ENCODE assay signal across 32 mouse cellular contexts in genomic region chr4:123086381-123086780, GRCm38 (mm10). TPM values are rescaled to one million over a fixed set of nuclear protein-coding genes. Genes with fewer than 3 reads are reported as not detected.
DNase-seq lines count a peak whose midpoint lies in the region; ATAC-seq and TF ChIP-seq lines count a peak whose summit lies in the region.
"Had no signal": no experiment of that assay in that cellular context is flagged by ENCODE, and none has a peak within 500 bp of the region (broad histone marks: within the 10 kb centered on the region; RNA-seq: fewer than 3 reads in every experiment).

No protein-coding gene starts in this region.

- no peaks in the 10 kb centered on the region for H3K9me3 ChIP-seq in forebrain, embryonic 11.5 days (ENCODE audit: control insufficient read depth, low read length)
- no peaks in the 10 kb centered on the region for H3K9me3 ChIP-seq in forebrain, embryonic 13.5 days (replicated peaks)
- no peaks in the 10 kb centered on the region for H3K9me3 ChIP-seq in E14TG2a.4 (ENCODE audit: low read length)
- H3K9me3 ChIP-seq: heart, embryonic 13.5 days; limb, embryonic 13.5 days; midbrain, embryonic 12.5 days; neural tube, embryonic 12.5 days had no signal

- ATAC-seq in forebrain, embryonic 11.5 days (replicated peaks; ENCODE audit: low FRiP score) = no peak
- no peak for ATAC-seq in forebrain, embryonic 13.5 days
- ATAC-seq: hindbrain, embryonic 16.5 days had no signal

- intact Hi-C loops in left cerebral cortex, postnatal 14 days (cut with DNase I) = no loop called here

- H3K4me1 ChIP-seq in forebrain, embryonic 11.5 days (replicated peaks; ENCODE audit: control insufficient read depth, insufficient read depth, low read length) = no peaks in the 10 kb centered on the region
- H3K4me1 ChIP-seq in forebrain, embryonic 13.5 days = no peaks in the 10 kb centered on the region; the same call in 1 of the 2 replicates
- peaks cover 6% of the 10 kb centered on the region for H3K4me1 ChIP-seq in E14TG2a.4 (replicated peaks; ENCODE audit: low read depth, low read length)
- H3K4me1 ChIP-seq: heart, embryonic 13.5 days; limb, embryonic 13.5 days; neural tube, embryonic 12.5 days had no signal

- no peak overlapping the region for H3K9ac ChIP-seq in forebrain, embryonic 11.5 days (ENCODE audit: low read length)
- no peak overlapping the region for H3K9ac ChIP-seq in forebrain, embryonic 13.5 days
- H3K9ac ChIP-seq: heart, embryonic 13.5 days; limb, embryonic 13.5 days; liver, embryonic 14.5 days; midbrain, embryonic 12.5 days; neural tube, embryonic 12.5 days had no signal

- no peaks in the 10 kb centered on the region for H3K27me3 ChIP-seq in forebrain, embryonic 11.5 days (ENCODE audit: control insufficient read depth, insufficient read depth, low read length)
- no peaks in the 10 kb centered on the region for H3K27me3 ChIP-seq in forebrain, embryonic 13.5 days
- peaks cover 9% of the 10 kb centered on the region for H3K27me3 ChIP-seq in E14TG2a.4 (ENCODE audit: insufficient read depth, low read length)
- H3K27me3 ChIP-seq: limb, embryonic 13.5 days; neural tube, embryonic 12.5 days had no signal

- H3K4me2 ChIP-seq in forebrain, embryonic 11.5 days (ENCODE audit: low read depth, low read length, severe bottlenecking) = no peak overlapping the region
- H3K4me2 ChIP-seq in forebrain, embryonic 13.5 days = no peak overlapping the region
- H3K4me2 ChIP-seq: heart, embryonic 13.5 days; limb, embryonic 13.5 days; midbrain, embryonic 12.5 days; neural tube, embryonic 12.5 days had no signal

- 92% methylated on average over 4 of the region's 4 CpGs for WGBS in forebrain, embryonic 11.5 days
- WGBS in forebrain, embryonic 13.5 days = 90% methylated on average over 4 of the region's 4 CpGs

- no peak overlapping the region for H3K4me3 ChIP-seq in forebrain, embryonic 11.5 days (ENCODE audit: low read depth, low read length)
- H3K4me3 ChIP-seq in forebrain, embryonic 13.5 days = no peak overlapping the region
- no peak overlapping the region for H3K4me3 ChIP-seq in layer of hippocampus, adult 2 months
- no peak overlapping the region for H3K4me3 ChIP-seq in E14TG2a.4 (replicated peaks; ENCODE audit: low read length)
- H3K4me3 ChIP-seq: heart, embryonic 13.5 days; limb, embryonic 13.5 days; midbrain, embryonic 12.5 days; neural tube, embryonic 12.5 days had no signal

- peak; percentile 37 for DNase-seq in forebrain, embryonic 11.5 days (ENCODE audit: low spot score)
- DNase-seq in layer of hippocampus, adult 2 months (ENCODE audit: low spot score in 2 of 2) = no peak
- DNase-seq in layer of hippocampus, postnatal 10 days (ENCODE audit: low spot score in 2 of 2) = no peak
- DNase-seq in naive thymus-derived CD4-positive, alpha-beta T cell, adult 2 months (ENCODE audit: low read depth) = peak; percentile 35
- DNase-seq in left cerebral cortex, postnatal 14 days (ENCODE audit: low spot score in 2 of 2) = no peak
- no peak for DNase-seq in urinary bladder, postnatal 10 days (ENCODE audit: low spot score)
- DNase-seq: cerebellum, adult 18-20 months; cerebellum, postnatal 25 days; embryo, embryonic 11 days; kidney, adult 2 months; kidney, postnatal 25 days; layer of hippocampus, adult 9-11 months; lung, postnatal 10 days; right cerebral cortex, postnatal 14 days; spleen, adult 18-20 months had no signal

- peak; percentile 51 for TF ChIP-seq CTCF in layer of hippocampus, adult 2 months (conservative IDR thresholded peaks at IDR 0.05)
- TF ChIP-seq CTCF in E14TG2a.4 (conservative IDR thresholded peaks at IDR 0.05; ENCODE audit: low read length) = peak; percentile 40

- H3K27ac ChIP-seq in forebrain, embryonic 11.5 days (ENCODE audit: low read depth, low read length) = no peak overlapping the region
- H3K27ac ChIP-seq in forebrain, embryonic 13.5 days = no peak overlapping the region
- no peak overlapping the region for H3K27ac ChIP-seq in layer of hippocampus, adult 2 months
- H3K27ac ChIP-seq: heart, embryonic 13.5 days; limb, embryonic 13.5 days; liver, embryonic 14.5 days; midbrain, embryonic 12.5 days; neural tube, embryonic 12.5 days had no signal

- H3K36me3 ChIP-seq in forebrain, embryonic 11.5 days (ENCODE audit: control insufficient read depth, insufficient read depth, low read length) = no peaks in the 10 kb centered on the region
- H3K36me3 ChIP-seq in forebrain, embryonic 13.5 days (ENCODE audit: poor library complexity, severe bottlenecking) = no peaks in the 10 kb centered on the region
- no peaks in the 10 kb centered on the region for H3K36me3 ChIP-seq in E14TG2a.4 (ENCODE audit: insufficient read depth, low read length)
- H3K36me3 ChIP-seq: heart, embryonic 13.5 days; limb, embryonic 13.5 days; midbrain, embryonic 12.5 days; neural tube, embryonic 12.5 days had no signal

RNA-seq across cellular contexts. Expression of gene Bmp8b, which starts 18.6 kb away (rescaled TPM):
- 0.20 and 0.24 TPM in 2 replicates for polyA plus RNA-seq in forebrain, embryonic 11.5 days (2014; fragmentation: Nextera tagmentation; extraction: Ambion mirVana)
- 0.19 and 0.25 TPM in 2 replicates for polyA plus RNA-seq in forebrain, embryonic 13.5 days (2015; fragmentation: Nextera tagmentation; extraction: Ambion mirVana)
- total RNA-seq in layer of hippocampus, adult 2 months (2021) = under 1 TPM; 0.20 to 0.29 TPM
- total RNA-seq in layer of hippocampus, postnatal 10 days (2021) = under 1 TPM; 0.42 to 0.71 TPM
- total RNA-seq in left cerebral cortex, postnatal 14 days (2021) = under 1 TPM; 0.24 to 0.40 TPM
- total RNA-seq: gastrocnemius, adult 8-10 months; granulocyte monocyte progenitor cell, adult 5-6 weeks; heart, postnatal 25 days; megakaryocyte progenitor cell, adult 5-6 weeks; monocyte, adult 5-6 weeks had no signal

RNA-seq across cellular contexts. Expression of gene Oxct2b, which starts 29.7 kb away (rescaled TPM):
- not detected in 2 replicates for polyA plus RNA-seq in forebrain, embryonic 11.5 days (2014; fragmentation: Nextera tagmentation; extraction: Ambion mirVana)
- not detected in 2 replicates for polyA plus RNA-seq in forebrain, embryonic 13.5 days (2015; fragmentation: Nextera tagmentation; extraction: Ambion mirVana)
- not detected for total RNA-seq in layer of hippocampus, adult 2 months (2021)
- under 1 TPM; 0.39 to 0.45 TPM for total RNA-seq in layer of hippocampus, postnatal 10 days (2021)
- total RNA-seq in left cerebral cortex, postnatal 14 days (2021) = under 1 TPM in 1 of 2 experiments, not detected in 1; 0.30 TPM
- total RNA-seq: adrenal gland, adult 18-20 months; adrenal gland, postnatal 4 days; gastrocnemius, adult 8-10 months; heart, postnatal 25 days; megakaryocyte progenitor cell, adult 5-6 weeks; monocyte, adult 5-6 weeks had no signal
- polyA plus RNA-seq: embryonic facial prominence, embryonic 14.5 days; liver, embryonic 14.5 days; midbrain, embryonic 12.5 days; stomach, embryonic 14.5 days had no signal

RNA-seq across cellular contexts. Expression of gene Ppie, which starts 53.4 kb away (rescaled TPM):
- 116 and 123 TPM in 2 replicates for polyA plus RNA-seq in forebrain, embryonic 11.5 days (2014; fragmentation: Nextera tagmentation; extraction: Ambion mirVana)
- polyA plus RNA-seq in forebrain, embryonic 13.5 days (2015; fragmentation: Nextera tagmentation; extraction: Ambion mirVana) = 91.6 and 96.0 TPM in 2 replicates
- total RNA-seq in layer of hippocampus, adult 2 months (2021) = 10 to 100 TPM; 21.5 to 21.9 TPM
- total RNA-seq in layer of hippocampus, postnatal 10 days (2021) = 10 to 100 TPM; 22.2 to 24.7 TPM
- 10 to 100 TPM; 20.7 to 22.6 TPM for total RNA-seq in left cerebral cortex, postnatal 14 days (2021)

Comparison
In these comparisons a context has a peak if more than half of its experiments do, and no peak if none do; other contexts are left out.
1. DNase-seq: peak in forebrain, embryonic 11.5 days (single experiment) and naive thymus-derived CD4-positive, alpha-beta T cell, adult 2 months (single experiment); none in layer of hippocampus, adult 2 months (0 of 2), layer of hippocampus, postnatal 10 days (0 of 2), left cerebral cortex, postnatal 14 days (0 of 2) and urinary bladder, postnatal 10 days (single experiment).